Mouse (Mus musculus) urinary bladder, postnatal 14 days (tissue): ENCODE data around the gene Fto.

Experiments used
- DNase-seq: peaks from one replicate; pipeline ENCODE4 v3.0.0; 2021; ENCODE audit warnings: low spot score

Gene Fto

GRCm38 (mm10) chr8:91524865-91525250 lies 211.5 kb downstream of the Fto start:
- DNase-seq = no peak

- DNase-seq = no peak
These were observed 212.1 kb downstream of the Fto start for GRCm38 (mm10) chr8:91525342-91525817.

- no peak for DNase-seq
These were observed 215.6 kb downstream of the Fto start for GRCm38 (mm10) chr8:91528967-91529366.

- DNase-seq = no peak
These were observed 216.4 kb downstream of the Fto start for GRCm38 (mm10) chr8:91529699-91530098.

DNA sequence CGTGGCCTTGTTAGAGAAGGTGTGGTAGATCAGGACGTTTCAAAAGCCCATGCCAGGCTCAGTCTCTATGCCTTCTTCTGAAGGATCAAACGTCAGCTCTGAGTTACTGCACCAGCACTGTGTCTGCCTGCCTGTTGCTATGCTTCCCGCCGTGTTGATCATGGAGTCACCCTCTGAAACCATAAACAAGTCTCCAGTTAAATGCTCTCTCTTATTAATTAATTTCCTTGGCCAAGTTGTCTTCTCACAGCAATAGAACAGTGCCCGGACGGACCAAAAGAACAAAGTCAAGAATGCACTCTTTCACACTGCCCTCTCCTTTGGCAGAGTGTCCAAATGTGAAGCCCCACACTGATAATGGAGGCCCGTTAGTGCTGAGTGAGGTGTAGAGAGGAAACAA lies 217.3 kb downstream of the Fto start:
- no peak for DNase-seq

DNA sequence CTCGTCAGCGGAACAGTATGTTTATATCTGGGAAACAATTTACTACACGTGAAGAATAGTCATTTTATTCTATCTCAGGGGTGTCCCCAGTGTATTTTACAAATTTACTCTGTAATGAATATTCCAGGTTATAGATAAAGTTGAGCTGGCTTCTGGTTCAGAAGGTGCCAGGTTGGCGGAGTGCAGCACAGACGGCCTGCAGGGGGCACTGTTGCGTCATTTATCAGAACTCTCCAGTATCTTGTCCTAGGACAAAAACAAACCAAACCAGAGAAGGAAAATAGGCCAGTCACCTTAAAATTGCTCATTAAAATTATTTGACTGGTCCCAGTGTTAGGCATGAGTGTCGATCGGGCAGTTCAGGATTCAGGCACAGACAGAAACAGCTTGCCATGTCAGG lies 218.6 kb downstream of the Fto start:
- peak; percentile 84 for DNase-seq

- no peak for DNase-seq
These were observed 219.5 kb downstream of the Fto start for GRCm38 (mm10) chr8:91532671-91533436.

DNA sequence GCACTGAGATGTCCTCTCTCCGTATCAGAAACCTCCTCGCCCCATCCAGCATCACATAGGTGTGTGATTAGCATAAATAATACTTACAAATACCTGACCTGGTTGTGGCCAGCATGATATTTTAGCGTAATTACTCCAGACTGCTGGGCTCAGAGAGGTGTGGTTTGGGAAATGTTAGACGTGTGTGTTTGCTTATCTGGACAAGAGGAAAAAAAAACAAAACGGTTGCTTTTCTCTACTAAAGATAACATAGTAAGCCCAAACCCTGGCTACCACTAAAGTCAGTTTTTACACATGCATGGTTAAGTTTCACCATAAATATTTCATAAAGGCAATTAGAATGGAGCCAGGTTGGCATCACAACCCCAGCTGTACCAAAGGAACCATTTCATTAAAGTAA lies 221.4 kb downstream of the Fto start:
- no peak for DNase-seq

- DNase-seq = no peak
These were observed 224.8 kb downstream of the Fto start for GRCm38 (mm10) chr8:91538109-91538508.

GRCm38 (mm10) chr8:91538892-91539291 lies 225.6 kb downstream of the Fto start:
- no peak for DNase-seq

- no peak for DNase-seq
These were observed 226.3 kb downstream of the Fto start for GRCm38 (mm10) chr8:91539586-91539985.

- DNase-seq = no peak
These were observed 227.9 kb downstream of the Fto start for GRCm38 (mm10) chr8:91541229-91541628.

DNA sequence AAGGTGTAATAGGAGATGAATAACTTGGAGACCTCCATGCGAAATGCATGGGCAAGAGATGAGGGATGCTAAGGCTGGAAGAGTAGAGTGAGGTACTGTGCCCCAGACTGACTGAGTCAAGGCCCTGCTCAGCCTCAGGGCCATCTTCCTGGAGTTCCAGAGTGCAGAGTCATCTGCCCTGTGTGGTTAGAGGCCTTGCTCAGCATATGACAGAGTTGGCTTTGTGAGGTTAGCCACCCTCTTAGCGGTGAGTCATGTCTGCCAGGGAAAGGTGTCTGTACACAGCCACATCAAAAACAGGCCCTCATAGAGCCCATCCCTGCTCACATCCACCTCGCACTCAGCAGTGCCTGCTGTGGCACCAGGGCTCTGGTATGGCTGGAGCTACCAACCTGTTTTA lies 232.2 kb downstream of the Fto start:
- DNase-seq = peak; percentile 30

DNA sequence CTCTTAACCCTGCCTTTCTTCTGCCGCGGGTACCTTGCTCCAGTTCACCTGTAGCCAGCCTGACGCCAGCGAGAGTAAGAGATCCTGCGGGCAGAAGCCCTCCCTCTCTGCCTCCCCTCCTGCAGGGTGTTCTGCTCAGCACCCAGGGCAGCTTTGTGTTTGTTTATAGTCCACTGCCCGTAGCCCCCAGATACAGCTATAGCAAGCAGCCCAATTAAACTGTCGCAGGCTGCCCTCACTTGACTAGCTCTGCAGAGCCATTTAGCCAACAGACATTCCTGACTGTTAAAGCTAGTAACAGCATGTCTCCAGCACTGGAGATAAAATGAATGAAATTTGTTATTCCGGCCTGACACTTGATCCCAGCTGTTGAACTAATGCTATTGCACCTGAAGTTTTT lies 233.3 kb downstream of the Fto start:
- DNase-seq = no peak

DNA sequence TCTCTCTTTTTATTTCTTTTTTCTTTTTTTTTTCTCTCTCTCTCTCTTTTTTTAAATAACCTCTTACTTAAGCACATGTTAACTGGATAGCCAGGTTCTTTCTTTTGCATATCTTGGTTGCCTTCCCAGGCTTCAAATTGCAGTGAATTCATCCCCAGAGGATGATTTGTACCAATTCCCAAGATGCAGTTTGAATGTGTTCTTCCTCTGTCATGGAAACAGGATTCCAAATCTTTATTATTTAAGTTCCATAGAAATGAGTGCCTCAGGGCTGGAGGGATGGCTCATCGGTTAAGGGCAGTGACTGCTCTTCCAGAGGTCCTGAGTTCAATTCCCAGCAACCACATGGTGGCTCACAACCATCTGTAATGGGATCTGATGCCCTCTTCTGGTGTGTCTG lies 236.8 kb downstream of the Fto start:
- no peak for DNase-seq

DNA sequence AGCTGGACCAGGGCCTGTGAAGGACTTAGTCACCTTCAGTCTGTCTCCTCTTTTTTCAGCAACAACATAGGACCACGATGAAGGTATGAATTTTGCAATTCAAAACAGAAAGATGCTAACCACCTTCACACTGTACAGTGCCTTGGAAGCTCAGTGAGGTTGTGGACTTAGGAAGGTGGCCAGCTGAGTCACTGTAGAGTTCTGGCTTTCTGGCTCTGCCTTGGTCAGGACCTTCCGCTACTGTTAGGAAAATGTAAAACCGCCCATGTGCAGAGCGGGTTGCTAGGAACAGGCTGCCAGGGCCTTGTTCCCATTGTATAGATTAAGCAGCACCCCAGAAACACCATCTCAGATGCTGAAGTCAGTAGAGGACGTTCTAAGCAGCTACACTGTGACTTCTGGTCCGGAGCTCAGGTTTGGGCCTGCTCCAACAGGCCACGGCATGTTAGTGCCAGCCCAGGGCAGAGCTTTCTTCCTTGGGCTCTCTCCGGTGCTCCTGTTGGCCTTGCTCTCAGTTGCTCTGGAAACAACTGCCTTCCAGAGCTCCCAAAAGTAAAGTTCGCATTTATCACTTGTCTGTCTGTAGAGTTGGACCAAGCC lies 237.9 kb downstream of the Fto start:
- peak; percentile 31 for DNase-seq

DNA sequence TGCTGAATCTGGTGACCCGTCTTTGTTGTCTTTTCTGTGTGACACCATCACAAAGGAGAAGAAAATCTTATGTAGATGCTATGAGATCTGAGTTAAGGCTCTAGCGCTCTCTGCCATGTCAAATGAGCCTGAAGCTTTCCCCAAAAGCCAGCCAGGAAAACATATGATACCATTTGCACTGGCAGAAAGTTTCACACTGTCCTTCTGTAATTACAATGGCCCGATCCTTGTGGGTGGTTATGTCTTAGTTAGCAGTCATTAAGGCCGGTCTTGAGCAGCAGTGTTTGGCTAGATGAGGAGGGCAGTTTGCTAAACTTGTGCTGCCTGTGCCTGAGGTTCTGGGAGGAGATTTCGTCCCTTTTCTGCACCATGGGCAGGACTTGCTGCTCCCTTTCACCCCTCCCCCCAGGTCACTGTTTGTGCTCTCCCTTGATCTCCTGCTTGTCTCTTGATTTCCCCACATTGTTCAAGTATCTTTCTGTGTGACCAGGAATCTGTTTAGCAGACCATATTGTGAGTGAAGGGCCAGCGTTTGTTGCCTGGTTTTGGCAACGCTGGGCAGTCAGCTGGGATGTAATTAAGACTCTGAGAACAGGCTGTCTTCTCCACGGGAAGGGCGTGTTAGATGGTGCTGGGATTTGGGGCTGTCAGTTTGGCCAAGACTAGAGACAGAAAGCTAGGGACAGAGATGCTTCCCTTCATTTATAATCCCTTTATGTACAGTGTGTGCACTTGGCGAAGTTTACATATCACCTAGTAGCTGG lies 238.6 kb downstream of the Fto start:
- DNase-seq = no peak

GRCm38 (mm10) chr8:91552635-91553034 lies 239.3 kb downstream of the Fto start:
- no peak for DNase-seq

DNA sequence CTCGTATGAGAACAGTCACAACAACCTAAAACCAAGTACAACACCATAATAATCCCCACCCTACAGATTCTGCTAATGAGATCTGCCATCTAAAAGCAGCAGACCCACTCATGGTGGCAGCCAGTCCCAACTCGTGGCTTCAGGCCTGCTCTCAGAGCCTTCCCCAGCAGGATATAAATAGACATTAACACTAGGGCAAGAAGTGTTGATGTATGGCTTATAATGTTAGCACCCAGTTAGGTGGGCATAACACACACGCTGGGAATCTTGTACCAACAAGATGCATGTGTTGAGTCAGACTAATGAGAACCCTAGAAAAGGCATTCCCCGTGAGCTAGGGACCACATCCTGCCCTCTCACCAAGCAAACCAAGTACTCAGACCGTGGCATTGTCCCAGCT lies 240.1 kb downstream of the Fto start:
- DNase-seq = no peak

- no peak for DNase-seq
These were observed 243.8 kb downstream of the Fto start for GRCm38 (mm10) chr8:91557041-91557587.

- DNase-seq = no peak
These were observed 245.1 kb downstream of the Fto start for GRCm38 (mm10) chr8:91558408-91558807.

DNA sequence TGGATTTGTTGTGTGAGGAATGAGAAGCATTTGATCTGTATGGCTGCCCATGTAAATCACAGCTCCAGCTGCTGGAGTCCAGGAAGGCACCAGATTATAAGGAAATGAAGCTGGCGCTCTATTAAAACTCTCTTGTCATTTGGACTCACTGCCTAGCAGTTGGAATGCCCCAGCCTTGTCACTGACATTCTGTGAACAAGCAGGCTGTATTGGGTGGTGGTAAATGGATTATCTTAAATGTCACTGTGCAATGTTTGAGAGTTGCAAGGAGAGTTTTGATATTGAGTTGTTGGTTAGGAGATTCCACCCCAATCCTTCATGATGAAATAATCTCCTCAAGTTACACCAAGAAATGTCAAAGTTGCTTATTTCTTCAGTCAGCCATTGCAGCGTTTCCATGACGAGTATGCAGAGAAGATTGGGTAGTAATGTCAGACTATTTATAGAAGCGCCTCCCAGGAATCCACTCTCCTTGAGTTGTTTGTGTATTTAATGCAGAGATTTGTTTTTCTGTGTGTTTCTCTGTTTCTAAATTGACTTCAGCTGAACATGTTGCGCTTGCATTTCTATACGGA lies 246.8 kb downstream of the Fto start:
- no peak for DNase-seq
